Mouse (Mus musculus) embryonic facial prominence, embryonic 10.5 days (tissue): Measurements from ENCODE around the gene Shank2. TPM values are rescaled to one million over a fixed set of nuclear protein-coding genes. Genes with fewer than 3 reads are reported as not detected.

Experiments used
- DNase-seq: peaks from one replicate; pipeline ENCODE4 v3.0.0-alpha.2; 2017; ENCODE audit warnings: low spot score
- H3K27ac ChIP-seq: fragments of 300-500 bp; sonication (generic); replicated peaks from 2 replicates; pipeline ENCODE4 v1.5.1; 2016; ENCODE audit warnings: mild to moderate bottlenecking
- H3K27me3 ChIP-seq: fragments of 300-500 bp; sonication (generic); replicated peaks from 2 replicates; pipeline ENCODE4 v1.6.1; 2016; ENCODE audit warnings: low read depth, mild to moderate bottlenecking; ENCODE audit not compliant: poor library complexity, severe bottlenecking
- H3K36me3 ChIP-seq: fragments of 300-500 bp; sonication (generic); replicated peaks from 2 replicates; pipeline ENCODE4 v1.6.1; 2016; ENCODE audit warnings: mild to moderate bottlenecking, moderate library complexity
- H3K4me1 ChIP-seq: fragments of 300-500 bp; sonication (generic); 2 replicates; pipeline ENCODE4 v1.6.1; 2016
- H3K4me3 ChIP-seq: fragments of 300-500 bp; sonication (generic); 2 replicates; pipeline ENCODE4 v1.5.1; 2016; ENCODE audit warnings: mild to moderate bottlenecking, moderate library complexity
- H3K9me3 ChIP-seq: fragments of 300-500 bp; sonication (generic); 2 replicates; pipeline ENCODE4 v1.6.1; 2016; ENCODE audit warnings: mild to moderate bottlenecking
- WGBS: fragments of 180-500 bp; shearing (Covaris S2); methylation state at CpG from one replicate; pipeline ENCODE4 v1.1.7; 2016; 5-methylcytosine and 5-hydroxymethylcytosine counted together
- polyA plus RNA-seq: library from polyadenylated mRNA; unstranded; fragments of >200 nt; fragmentation: Nextera tagmentation; extraction: Ambion mirVana; gene quantifications from 2 replicates; pipeline ENCODE4 v1.2.1, GENCODE M21; 2016

Gene Shank2
- polyA plus RNA-seq, 1 experiment from 2014 or later: 0.75 TPM

DNA sequence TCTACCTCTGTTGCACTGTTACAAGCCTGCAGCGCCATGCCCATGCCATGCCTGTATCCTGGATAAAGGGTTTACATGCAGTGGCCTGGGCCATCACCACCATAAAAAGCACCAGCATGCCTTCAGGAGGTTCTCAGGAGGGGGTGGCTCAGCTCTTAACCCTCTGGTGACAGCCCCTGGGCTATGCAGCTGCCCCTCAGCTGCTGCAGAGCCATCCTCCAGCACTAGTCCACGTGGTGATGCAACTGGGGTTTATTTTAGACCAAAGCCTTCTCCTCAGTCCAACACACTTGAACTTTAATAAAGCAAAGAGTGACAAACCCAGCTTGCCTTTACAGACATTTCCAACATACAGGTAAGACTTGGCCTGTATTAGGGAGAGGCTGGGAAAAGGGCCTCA, 373.8 kb downstream of the Shank2 start:
- no peak for DNase-seq
- Histone ChIP-seq H3K4me3 (no peak overlapping the region), H3K27me3 (no peaks in the 10 kb centered on the region), H3K9me3 (no peaks in the 10 kb centered on the region), H3K4me1 (peaks cover 7% of the 10 kb centered on the region; the same call in 1 of the 2 replicates), H3K27ac (no peak overlapping the region), H3K36me3 (no peaks in the 10 kb centered on the region)
- WGBS: 84% methylated on average over 2 of the region's 2 CpGs

DNA sequence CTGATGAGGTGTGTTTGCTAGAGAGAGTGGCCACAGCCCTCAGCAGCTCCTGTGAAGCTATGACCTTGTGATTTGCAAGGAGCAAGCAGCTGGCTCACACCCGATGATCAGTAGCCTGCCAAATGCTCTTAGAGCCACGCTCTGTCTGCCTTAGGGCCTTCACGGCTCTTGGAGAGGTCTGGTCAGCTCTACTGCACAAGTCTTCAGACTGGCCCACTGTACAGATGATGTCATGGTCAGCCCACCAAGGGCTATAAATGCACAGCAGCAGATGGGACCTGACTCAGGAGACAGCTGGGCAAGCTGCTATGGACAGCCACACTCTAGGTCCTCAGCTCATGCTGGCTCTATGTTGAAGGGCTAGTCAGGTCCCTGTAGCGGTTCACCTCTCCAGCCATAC, 376.5 kb downstream of the Shank2 start:
- H3K4me3 ChIP-seq: no peak overlapping the region
- H3K36me3 ChIP-seq: no peaks in the 10 kb centered on the region
- H3K27ac ChIP-seq: no peak overlapping the region
- peaks cover 7% of the 10 kb centered on the region; the same call in 1 of the 2 replicates for H3K4me1 ChIP-seq
- H3K27me3 ChIP-seq: no peaks in the 10 kb centered on the region
- WGBS: 86% methylated on average over 4 of the region's 4 CpGs
- no peaks in the 10 kb centered on the region for H3K9me3 ChIP-seq
- no peak for DNase-seq

DNA sequence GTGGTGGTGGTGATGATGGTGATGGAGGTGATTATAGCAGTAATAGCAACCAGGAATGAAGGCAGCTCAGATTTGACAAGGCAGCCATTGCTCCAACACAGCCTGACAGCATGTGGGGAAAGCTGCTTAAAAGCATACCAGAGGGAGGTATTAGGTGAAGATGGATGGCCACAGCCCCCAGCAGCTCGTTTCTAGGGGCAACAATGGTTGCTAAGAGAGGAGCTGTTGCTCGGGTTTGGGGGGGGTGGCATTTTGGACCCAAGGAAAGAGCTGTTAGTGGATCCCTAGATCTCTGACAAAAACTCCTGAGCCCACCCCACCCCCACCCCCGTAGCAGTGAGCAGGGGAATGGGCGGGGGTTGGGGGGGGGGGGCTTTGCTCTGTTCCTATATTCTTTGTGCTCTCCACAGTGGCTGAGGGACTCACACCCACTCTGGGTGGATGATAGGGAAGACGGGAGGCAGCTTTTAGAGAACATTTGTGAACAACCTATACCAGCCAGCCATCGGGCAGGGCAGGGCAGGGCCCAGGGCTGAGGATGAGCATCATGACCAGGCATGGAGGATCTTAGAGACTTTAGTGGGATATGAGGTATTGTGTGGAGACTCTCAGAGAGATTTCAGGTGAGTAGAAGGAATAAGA, 377.6 kb downstream of the Shank2 start:
- no peaks in the 10 kb centered on the region for H3K9me3 ChIP-seq
- DNase-seq: no peak
- H3K4me3 ChIP-seq: no peak overlapping the region
- no peak overlapping the region for H3K27ac ChIP-seq
- H3K36me3 ChIP-seq: no peaks in the 10 kb centered on the region
- 66% methylated on average over 6 of the region's 6 CpGs for WGBS
- peaks cover 7% of the 10 kb centered on the region; the same call in 1 of the 2 replicates for H3K4me1 ChIP-seq
- no peaks in the 10 kb centered on the region for H3K27me3 ChIP-seq

DNA sequence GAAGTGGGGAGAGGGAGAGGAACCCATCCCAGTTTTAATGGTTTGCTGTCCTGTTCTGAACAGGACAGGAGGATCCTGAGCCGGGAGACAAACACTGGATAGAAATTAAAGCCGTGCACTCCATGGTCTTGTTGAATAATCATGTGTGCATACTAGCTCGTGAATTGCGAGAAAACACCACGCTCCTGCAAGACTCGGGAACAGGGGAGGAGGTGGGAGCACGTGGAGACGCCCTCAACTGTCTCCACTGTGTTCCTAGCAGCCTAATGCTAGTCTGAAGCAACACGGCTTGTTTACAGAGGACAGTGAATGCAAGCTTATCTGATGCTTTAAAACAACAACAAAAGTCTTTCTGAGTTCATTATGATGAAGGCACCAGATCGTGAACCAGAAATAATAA, 379.9 kb downstream of the Shank2 start:
- WGBS: 80% methylated on average over 10 of the region's 10 CpGs
- H3K4me1 ChIP-seq: peaks cover 7% of the 10 kb centered on the region; the same call in 1 of the 2 replicates
- no peaks in the 10 kb centered on the region for H3K9me3 ChIP-seq
- H3K4me3 ChIP-seq: no peak overlapping the region
- H3K27me3 ChIP-seq: no peaks in the 10 kb centered on the region
- no peaks in the 10 kb centered on the region for H3K36me3 ChIP-seq
- H3K27ac ChIP-seq: no peak overlapping the region
- DNase-seq: no peak

DNA sequence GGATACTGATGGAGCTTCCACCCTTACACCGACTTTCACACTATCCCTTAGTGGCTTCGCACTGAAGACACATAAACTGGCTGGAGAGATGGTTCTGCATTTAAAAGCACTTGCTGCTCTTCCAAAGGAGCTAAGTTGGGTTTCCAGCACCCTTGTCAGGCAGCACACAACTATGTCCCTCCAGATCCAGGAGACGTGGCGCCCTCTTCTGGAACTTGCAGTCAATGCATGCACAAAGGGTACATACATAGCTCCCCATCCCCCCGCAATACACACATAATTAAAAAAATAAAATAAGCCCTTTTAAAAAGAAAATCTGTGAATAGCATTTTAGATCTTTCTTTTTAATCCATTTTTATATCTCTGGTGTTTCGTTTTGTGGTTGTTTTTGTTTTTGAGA, 385.8 kb downstream of the Shank2 start:
- no peaks in the 10 kb centered on the region for H3K36me3 ChIP-seq
- no peak for DNase-seq
- H3K27ac ChIP-seq: no peak overlapping the region
- peaks cover 9% of the 10 kb centered on the region; the same call in 1 of the 2 replicates for H3K4me1 ChIP-seq
- H3K27me3 ChIP-seq: no peaks in the 10 kb centered on the region
- no peak overlapping the region for H3K4me3 ChIP-seq
- 89% methylated on average over 6 of the region's 6 CpGs for WGBS
- no peaks in the 10 kb centered on the region for H3K9me3 ChIP-seq

DNA sequence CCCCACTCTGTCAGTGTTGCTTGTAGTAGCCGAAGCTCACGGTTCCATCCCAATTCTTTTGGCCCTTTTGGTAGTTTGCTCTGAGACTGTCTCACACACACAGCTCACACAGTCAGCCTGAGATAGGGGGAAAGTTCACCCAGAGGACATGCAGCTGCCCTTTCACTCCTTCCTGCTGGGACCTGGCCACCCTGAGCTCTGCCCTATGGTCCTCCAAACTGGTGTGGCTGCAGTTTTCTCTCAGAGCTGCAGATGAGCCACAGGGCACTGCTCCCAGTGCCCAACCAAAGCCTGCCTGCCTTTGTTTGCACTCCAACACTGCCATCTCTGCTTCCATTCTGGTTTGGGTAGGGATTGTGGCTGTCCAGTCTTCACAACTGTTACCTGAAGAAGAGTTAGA, 388.0 kb downstream of the Shank2 start:
- Histone ChIP-seq H3K27ac (no peak overlapping the region), H3K4me3 (no peak overlapping the region), H3K36me3 (no peaks in the 10 kb centered on the region), H3K27me3 (no peaks in the 10 kb centered on the region), H3K4me1 (peaks cover 9% of the 10 kb centered on the region; the same call in 1 of the 2 replicates), H3K9me3 (no peaks in the 10 kb centered on the region)
- WGBS: 90% methylated on average over 2 of the region's 2 CpGs
- no peak for DNase-seq

DNA sequence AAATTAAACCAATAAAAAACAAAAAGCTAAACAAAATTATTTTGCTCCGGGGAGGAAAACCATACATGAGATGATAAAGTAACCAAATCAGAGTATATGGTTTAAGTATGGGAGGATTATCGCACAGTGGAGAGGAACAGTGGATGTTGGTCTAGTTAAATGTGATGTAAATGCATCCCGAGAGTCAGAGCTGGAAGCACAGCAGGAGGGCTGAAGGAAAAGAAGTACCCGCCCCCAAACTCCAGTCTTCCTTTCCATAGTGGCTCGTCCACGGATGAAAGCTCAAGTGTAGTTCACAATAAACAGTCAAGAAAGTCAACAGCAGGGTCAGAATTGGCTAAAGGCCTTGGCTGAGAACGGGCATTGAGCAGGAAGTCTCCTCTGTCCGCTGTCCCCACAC, 388.9 kb downstream of the Shank2 start:
- Histone ChIP-seq H3K4me3 (no peak overlapping the region), H3K9me3 (no peaks in the 10 kb centered on the region)
- 58% methylated on average over 8 of the region's 8 CpGs for WGBS

DNA sequence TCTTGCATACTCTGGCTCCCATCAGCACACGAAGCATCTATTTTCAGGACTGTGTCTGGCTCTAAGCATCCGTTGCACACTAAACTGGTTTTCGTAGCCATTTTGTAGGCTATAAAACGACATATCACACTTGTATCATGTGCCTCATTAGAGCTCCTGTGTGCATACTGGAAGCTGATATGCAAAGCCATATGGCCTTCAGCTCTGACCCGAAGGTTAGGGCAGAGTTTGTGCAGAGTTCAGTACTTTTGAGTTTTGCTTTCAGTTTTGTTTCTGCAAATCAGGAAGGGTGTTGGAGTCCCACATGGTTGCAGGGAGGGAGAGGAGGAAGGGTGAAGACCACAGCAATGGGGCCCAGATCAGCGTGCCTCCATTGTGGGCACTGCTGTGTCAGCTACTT, 390.0 kb downstream of the Shank2 start:
- Histone ChIP-seq H3K4me1 (peaks cover 9% of the 10 kb centered on the region; the same call in 1 of the 2 replicates), H3K4me3 (no peak overlapping the region), H3K36me3 (no peaks in the 10 kb centered on the region), H3K9me3 (no peaks in the 10 kb centered on the region), H3K27ac (no peak overlapping the region), H3K27me3 (no peaks in the 10 kb centered on the region)
- WGBS: 85% methylated on average over 6 of the region's 6 CpGs
- no peak for DNase-seq

More for the DNA sequence above, 388.9 kb downstream of the Shank2 start:
- Histone ChIP-seq H3K4me1 (peaks cover 9% of the 10 kb centered on the region; the same call in 1 of the 2 replicates), H3K27ac (no peak overlapping the region), H3K36me3 (no peaks in the 10 kb centered on the region), H3K27me3 (no peaks in the 10 kb centered on the region)
- DNase-seq: no peak

DNA sequence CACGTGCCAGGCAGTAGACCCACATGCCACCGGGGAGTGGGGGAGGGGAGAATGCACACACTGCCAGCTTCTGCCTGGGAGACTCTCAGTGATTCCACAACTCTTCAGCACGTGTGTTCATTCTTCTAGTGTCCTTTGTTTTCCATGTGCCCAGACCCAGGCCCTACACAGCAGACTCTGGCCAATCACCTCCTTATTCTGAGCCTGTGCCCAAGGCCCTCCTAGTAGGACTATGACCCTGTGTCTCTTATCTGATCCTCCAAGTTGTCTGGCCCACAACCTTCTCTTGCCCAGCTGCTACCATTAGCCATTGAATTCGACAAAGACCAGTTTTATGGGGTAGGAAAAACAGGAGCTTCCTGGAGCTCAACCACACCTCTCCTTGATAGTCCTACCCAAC, 400.8 kb downstream of the Shank2 start:
- no peak overlapping the region for H3K27ac ChIP-seq
- no peak overlapping the region for H3K4me3 ChIP-seq
- no peaks in the 10 kb centered on the region for H3K36me3 ChIP-seq
- H3K27me3 ChIP-seq: no peaks in the 10 kb centered on the region
- H3K9me3 ChIP-seq: no peaks in the 10 kb centered on the region
- H3K4me1 ChIP-seq: peaks cover 7% of the 10 kb centered on the region
- DNase-seq: no peak
- 83% methylated on average over 4 of the region's 4 CpGs for WGBS

DNA sequence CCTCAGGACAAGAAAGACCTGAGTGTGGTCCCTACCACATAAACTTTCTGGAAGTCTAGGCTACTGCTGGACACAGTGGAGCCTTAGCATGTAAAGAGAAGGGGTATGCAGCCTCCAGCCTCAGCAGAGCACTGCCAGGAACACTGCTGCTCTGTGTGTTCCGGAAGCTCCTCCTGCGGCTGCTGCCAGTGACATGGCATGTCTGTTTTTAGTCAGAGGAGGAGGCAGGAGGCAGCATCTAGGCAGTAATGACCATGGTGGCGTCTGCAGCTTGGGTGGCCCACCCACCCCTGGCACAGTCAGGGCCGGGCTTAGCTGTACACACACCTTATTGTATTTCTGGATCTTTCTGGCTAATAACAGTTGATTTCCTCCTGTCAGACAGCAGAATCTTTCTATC, 405.9 kb downstream of the Shank2 start:
- Histone ChIP-seq H3K4me1 (peaks cover 26% of the 10 kb centered on the region), H3K36me3 (no peaks in the 10 kb centered on the region; the same call in 1 of the 2 replicates), H3K4me3 (no peak overlapping the region), H3K27me3 (no peaks in the 10 kb centered on the region), H3K27ac (peak overlapping the region; percentile 49; the same call in 1 of the 2 replicates), H3K9me3 (no peaks in the 10 kb centered on the region)
- 74% methylated on average over 4 of the region's 4 CpGs for WGBS
- no peak for DNase-seq

DNA sequence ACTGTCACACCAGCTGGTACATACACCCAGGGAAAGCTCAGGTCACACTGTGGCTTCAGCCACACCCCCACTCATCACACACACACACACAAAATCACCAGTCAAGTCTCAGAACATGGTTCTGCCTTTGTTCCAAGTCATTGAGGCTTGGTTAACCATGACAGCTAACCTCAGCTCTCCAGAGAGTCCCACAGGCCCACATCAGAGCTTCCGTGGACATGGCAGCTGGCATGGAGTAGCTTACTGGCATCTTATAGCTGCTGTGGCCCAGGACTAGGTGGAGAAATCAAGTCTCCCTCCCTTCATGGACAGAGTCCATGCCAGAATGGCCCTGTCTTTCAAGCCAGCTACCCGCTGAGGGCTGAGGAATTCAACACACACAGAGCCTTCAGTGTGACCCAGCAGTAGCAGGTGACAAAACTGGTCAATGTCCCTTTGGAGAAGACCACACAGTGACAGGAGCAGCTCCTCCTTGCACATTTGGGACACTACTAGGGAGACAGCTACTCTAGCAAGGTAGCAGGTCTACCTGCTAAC, 406.8 kb downstream of the Shank2 start:
- no peaks in the 10 kb centered on the region; the same call in 1 of the 2 replicates for H3K36me3 ChIP-seq
- H3K9me3 ChIP-seq: no peaks in the 10 kb centered on the region
- H3K4me1 ChIP-seq: peaks cover 33% of the 10 kb centered on the region
- H3K4me3 ChIP-seq: no peak overlapping the region
- no peak overlapping the region for H3K27ac ChIP-seq
- 84% methylated on average over 2 of the region's 2 CpGs for WGBS
- no peaks in the 10 kb centered on the region for H3K27me3 ChIP-seq
- no peak for DNase-seq

DNA sequence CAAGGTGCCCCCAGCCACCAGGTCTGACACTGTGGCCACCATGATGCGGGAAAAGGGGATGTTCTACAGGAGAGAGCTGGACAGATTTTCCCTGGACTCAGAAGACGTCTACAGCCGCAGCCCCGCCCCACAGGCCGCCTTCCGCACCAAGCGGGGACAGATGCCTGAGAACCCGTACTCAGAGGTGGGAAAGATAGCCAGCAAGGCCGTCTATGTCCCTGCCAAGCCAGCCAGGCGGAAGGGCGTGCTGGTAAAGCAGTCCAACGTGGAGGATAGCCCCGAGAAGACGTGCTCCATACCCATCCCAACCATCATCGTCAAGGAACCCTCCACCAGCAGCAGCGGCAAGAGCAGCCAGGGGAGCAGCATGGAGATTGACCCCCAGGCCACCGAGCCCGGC, 408.0 kb downstream of the Shank2 start:
- H3K9me3 ChIP-seq: no peaks in the 10 kb centered on the region
- no peak overlapping the region for H3K27ac ChIP-seq

More for the DNA sequence above, 408.0 kb downstream of the Shank2 start:
- WGBS: 86% methylated on average over 18 of the region's 18 CpGs
- no peaks in the 10 kb centered on the region for H3K27me3 ChIP-seq
- no peak for DNase-seq
- H3K36me3 ChIP-seq: no peaks in the 10 kb centered on the region; the same call in 1 of the 2 replicates
- H3K4me3 ChIP-seq: no peak overlapping the region
- peaks cover 33% of the 10 kb centered on the region for H3K4me1 ChIP-seq
